Mouse (Mus musculus) forebrain, embryonic 10.5 days (tissue): ENCODE data around the gene Ppp1r13b. TPM values are rescaled to one million over a fixed set of nuclear protein-coding genes. Genes with fewer than 3 reads are reported as not detected.
"Not testable (repeated sequence)": the region's sequence is repeated elsewhere in the genome, so short reads cannot be mapped to it uniquely, and the experiment has no call there.

Source experiments
- DNase-seq: peaks from one replicate; pipeline ENCODE4 v3.0.0-alpha.2; 2017; ENCODE audit warnings: low spot score; ENCODE audit errors: extremely low spot score
- H3K27ac ChIP-seq: fragments of 300-500 bp; sonication (generic); 2 replicates; pipeline ENCODE4 v1.5.1; 2016; ENCODE audit warnings: mild to moderate bottlenecking
- H3K27me3 ChIP-seq: fragments of 300-500 bp; sonication (generic); 2 replicates; pipeline ENCODE4 v1.6.1; 2016; ENCODE audit warnings: mild to moderate bottlenecking; ENCODE audit not compliant: poor library complexity, severe bottlenecking
- H3K36me3 ChIP-seq: fragments of 300-500 bp; sonication (generic); replicated peaks from 2 replicates; pipeline ENCODE4 v1.6.1; 2016; ENCODE audit warnings: mild to moderate bottlenecking, moderate library complexity
- H3K4me1 ChIP-seq: fragments of 300-500 bp; sonication (generic); 2 replicates; pipeline ENCODE4 v1.6.1; 2016
- H3K4me3 ChIP-seq: fragments of 300-500 bp; sonication (generic); 2 replicates; pipeline ENCODE4 v1.5.1; 2016; ENCODE audit warnings: mild to moderate bottlenecking, moderate library complexity
- H3K9me3 ChIP-seq: fragments of 300-500 bp; sonication (generic); 2 replicates; pipeline ENCODE4 v1.6.1; 2016; ENCODE audit warnings: mild to moderate bottlenecking, moderate library complexity
- WGBS: fragments of 180-500 bp; shearing (Covaris S2); methylation state at CpG from one replicate; pipeline ENCODE4 v1.1.7; 2016; 5-methylcytosine and 5-hydroxymethylcytosine counted together
- polyA plus RNA-seq: library from polyadenylated mRNA; unstranded; fragments of >200 nt; fragmentation: Nextera tagmentation; extraction: Ambion mirVana; gene quantifications from 2 replicates; pipeline ENCODE4 v1.2.1, GENCODE M21; 2016

Ppp1r13b gene
- polyA plus RNA-seq, result 2.9 and 3.1 TPM in 2 replicates

DNA sequence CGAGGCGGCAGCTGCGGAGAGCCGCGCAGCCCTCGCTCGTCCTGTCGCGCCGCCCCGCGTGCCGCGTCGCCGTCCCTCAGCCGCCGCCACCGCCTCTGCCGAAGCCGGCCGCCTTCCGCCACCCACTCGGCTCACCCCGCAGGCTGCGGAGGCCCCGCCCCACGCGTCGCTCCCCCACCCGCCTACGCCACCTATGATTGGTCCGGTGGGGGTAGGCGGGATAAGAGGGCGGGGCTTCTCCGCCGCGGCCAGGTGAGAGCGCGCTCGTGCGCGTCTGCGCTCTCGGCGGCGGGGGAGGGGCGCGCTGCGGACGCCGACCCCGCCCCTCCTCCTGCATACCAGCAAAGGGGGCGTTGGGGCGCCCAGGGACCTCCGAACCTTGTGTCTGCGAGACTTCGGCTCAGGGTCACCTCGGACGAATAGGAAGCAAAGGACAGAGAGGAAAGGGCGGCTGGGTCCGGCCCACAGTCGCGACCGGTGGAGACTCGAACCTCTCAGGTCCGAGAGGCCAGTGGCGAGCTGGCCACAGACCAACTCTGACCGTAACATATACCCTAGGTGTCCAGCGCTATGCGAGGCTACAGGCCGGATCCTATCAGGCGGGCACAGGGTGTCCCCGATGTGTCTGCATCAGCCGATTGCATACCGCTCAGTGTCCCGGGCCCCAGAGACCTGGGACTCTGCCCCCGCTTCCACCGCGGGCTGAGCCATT lies at the start of gene Ppp1r13b:
Gene Ppp1r13b, minus strand, starts transcription at position 141 of the 712 bp plus-strand sequence.
- under 1% methylated on average over 79 of the region's 80 CpGs for WGBS
- Histone ChIP-seq H3K27me3 (peaks cover 76% of the 10 kb centered on the region), H3K4me1 (peaks cover 21% of the 10 kb centered on the region), H3K36me3 (no peaks in the 10 kb centered on the region), H3K9me3 (no peaks in the 10 kb centered on the region), H3K4me3 (peak within 1 kb of the TSS; percentile 88), H3K27ac (peak within 1 kb of the TSS; percentile 79)
- peak; percentile 85 for DNase-seq

DNA sequence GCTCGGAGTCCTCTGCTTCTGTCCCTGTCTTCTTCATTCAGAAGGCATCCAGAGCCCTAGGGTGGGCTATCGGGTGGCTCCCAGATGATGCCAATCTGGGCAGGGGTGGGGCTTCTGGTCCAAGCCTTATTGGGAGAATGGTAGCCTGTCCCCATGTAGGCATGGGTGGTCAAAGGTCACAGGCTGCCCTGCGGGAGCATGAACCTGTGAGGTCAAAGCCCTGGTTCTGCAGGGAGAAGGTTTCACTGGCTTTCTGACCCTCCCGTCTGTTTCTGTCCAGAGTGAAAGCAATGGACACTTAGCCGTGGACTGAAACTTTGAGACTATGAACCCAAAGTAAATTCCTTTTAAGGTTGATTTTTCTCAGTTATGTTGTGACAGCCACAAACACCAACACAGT lies 48.3 kb upstream of the Ppp1r13b start:
- Histone ChIP-seq H3K4me3 (no peak overlapping the region), H3K27me3 (no peaks in the 10 kb centered on the region), H3K9me3 (peaks cover 11% of the 10 kb centered on the region), H3K27ac (no peak overlapping the region), H3K36me3 (peaks cover 27% of the 10 kb centered on the region), H3K4me1 (peaks cover 10% of the 10 kb centered on the region; the same call in 1 of the 2 replicates)
- 78% methylated on average over 5 of the region's 5 CpGs for WGBS
- no peak for DNase-seq

DNA sequence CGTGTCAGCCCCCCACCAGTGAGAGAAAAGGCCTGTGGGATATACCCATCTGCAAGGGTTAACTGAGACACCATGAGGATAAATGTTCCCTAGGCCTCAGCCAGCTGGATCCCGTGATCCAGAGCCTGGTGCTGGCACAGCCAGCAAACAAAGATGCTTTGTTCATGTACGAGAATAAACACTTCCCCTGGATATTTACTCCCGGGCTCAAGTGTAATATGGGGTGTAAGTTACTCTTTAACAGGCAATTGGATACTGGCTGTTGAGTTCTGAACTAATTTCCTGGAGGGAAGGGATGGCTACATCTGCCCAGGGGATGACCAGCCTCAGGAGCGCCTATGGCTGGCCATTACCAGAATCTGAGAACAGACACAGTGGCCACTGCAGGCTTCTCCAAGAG lies 43.8 kb upstream of the Ppp1r13b start:
- H3K9me3 ChIP-seq, result no peaks in the 10 kb centered on the region
- H3K36me3 ChIP-seq, result no peaks in the 10 kb centered on the region
- H3K4me1 ChIP-seq, result peaks cover 8% of the 10 kb centered on the region; the same call in 1 of the 2 replicates
- no peak overlapping the region for H3K4me3 ChIP-seq
- H3K27me3 ChIP-seq, result no peaks in the 10 kb centered on the region
- DNase-seq, result no peak
- no peak overlapping the region for H3K27ac ChIP-seq
- WGBS, result 65% methylated on average over 5 of the region's 5 CpGs

DNA sequence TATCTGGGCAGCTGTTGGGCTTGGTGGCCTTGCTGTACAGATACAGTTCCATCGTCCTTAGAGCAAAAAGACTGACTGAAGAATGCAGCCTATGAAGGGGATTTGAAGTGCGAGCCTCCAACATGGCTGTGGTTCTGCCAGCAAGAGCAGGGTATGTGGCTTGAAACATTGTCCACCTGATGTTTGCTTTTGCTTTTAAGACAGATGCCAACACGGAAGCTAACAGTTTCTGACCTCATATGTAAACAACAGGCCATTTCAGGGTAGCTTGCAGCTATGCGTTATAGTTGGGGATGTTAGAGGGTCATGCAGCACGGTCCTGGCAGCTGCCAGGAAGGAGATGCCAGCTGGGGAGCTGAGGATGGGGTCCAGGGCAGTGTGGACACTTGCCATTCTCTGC lies 42.6 kb upstream of the Ppp1r13b start:
- H3K27me3 ChIP-seq, result no peaks in the 10 kb centered on the region
- no peak for DNase-seq
- peaks cover 16% of the 10 kb centered on the region for H3K4me1 ChIP-seq
- H3K27ac ChIP-seq, result no peak overlapping the region
- H3K36me3 ChIP-seq, result no peaks in the 10 kb centered on the region
- WGBS, result 88% methylated on average over 5 of the region's 5 CpGs
- H3K4me3 ChIP-seq, result no peak overlapping the region
- H3K9me3 ChIP-seq, result no peaks in the 10 kb centered on the region

DNA sequence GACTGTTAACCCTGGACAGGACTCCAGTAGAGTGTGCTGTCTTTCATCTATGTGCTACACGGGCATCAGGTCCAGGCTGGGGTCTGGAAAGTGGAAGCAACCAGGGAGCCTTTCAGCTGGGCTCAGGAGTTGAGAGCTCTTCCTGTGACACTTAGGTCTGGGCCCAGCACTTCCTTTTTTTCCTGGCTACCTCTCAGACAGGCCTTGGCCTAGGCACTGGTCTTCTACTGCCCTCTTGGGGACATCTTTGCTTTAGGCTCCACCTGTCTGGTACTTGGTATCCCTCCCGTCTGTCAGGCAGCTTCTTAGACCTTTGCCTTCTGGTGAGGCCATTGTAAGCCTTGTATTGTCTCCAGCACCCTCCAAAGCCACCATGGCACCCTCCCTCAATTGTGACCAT lies 38.8 kb upstream of the Ppp1r13b start:
- 0 out of 2 replicates have a peak overlapping the region, but pooled peaks have one; percentile 25 for H3K27ac ChIP-seq
- WGBS, result 58% methylated on average over 2 of the region's 2 CpGs
- no peak for DNase-seq

DNA sequence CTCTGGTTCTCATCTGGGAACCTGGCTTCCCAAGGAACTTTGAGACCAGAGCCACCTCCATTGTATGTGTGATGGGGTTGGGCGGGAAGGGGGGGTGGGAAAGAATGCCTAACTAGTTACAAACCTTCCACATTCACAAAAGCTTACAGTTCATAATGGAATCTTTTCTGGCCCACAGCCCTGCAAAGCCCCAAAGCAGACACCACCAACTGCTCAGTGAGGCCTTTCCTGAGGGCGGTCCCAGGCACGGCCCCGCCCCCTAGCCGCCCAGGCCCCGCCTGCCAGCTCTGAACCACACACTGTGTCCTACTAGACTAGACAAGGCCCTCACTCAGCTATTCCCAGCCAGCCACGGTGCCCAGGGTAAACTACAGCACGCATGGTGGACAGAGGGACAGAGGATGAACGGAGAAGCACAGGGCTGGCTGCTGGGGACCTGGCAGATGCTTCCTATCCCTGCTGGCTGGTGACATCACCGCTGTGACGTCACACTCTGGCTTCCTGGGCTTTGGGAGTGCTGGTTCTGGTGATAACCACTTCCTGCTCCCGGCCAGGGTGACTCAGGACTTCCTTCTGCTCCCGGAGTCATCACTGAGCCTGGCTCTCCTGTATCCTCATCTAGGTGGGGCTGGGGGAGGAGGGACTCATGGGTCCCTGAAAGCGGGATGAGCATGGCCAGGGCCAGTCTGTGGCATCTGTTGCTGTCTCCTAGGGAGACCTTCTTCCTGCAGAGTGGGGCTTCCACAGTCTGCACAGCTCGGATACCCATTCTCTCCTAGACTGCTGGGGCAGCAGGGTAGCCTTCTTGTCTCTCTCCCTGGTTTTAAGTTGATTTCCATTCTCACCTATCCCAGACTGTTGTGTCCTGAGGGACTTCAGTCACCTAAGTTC lies 38.1 kb upstream of the Ppp1r13b start:
- not testable (repeated sequence) for H3K27me3 ChIP-seq, H3K9me3 ChIP-seq, DNase-seq, H3K36me3 ChIP-seq, H3K4me3 ChIP-seq
- WGBS, result 66% methylated on average over 12 of the region's 15 CpGs
- H3K4me1 ChIP-seq, result peaks cover 33% of the 10 kb centered on the region
- H3K27ac ChIP-seq, result peak overlapping the region; percentile 73

More for the DNA sequence above, 38.8 kb upstream of the Ppp1r13b start:
- H3K27me3 ChIP-seq, result no peaks in the 10 kb centered on the region
- H3K36me3 ChIP-seq, result no peaks in the 10 kb centered on the region
- no peaks in the 10 kb centered on the region for H3K9me3 ChIP-seq
- no peak overlapping the region for H3K4me3 ChIP-seq
- peaks cover 37% of the 10 kb centered on the region for H3K4me1 ChIP-seq

DNA sequence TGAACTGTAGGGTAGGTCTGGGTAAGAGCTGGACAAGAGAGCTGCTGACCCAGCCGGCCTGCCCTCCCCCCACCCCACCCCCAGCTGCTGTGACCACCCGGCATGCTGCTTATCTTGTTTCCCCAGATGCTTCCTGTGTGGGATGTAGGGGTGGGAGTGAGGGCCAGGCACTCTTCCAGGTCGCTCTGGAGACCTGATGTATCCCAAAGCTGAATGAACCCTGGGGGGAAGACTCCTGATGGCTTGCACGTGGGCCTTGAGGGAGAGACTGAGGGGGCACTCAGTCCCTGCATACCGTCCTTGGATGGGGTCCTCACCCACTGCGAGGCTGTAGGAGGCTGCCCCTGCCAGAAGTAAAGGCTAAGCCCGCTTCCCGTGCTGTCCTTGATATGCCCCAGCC lies 37.2 kb upstream of the Ppp1r13b start:
- H3K36me3 ChIP-seq, result no peaks in the 10 kb centered on the region
- H3K27ac ChIP-seq, result peak overlapping the region; percentile 73
- no peak for DNase-seq
- no peaks in the 10 kb centered on the region for H3K27me3 ChIP-seq
- no peak overlapping the region for H3K4me3 ChIP-seq
- peaks cover 33% of the 10 kb centered on the region for H3K4me1 ChIP-seq
- 70% methylated on average over 8 of the region's 8 CpGs for WGBS
- no peaks in the 10 kb centered on the region for H3K9me3 ChIP-seq

DNA sequence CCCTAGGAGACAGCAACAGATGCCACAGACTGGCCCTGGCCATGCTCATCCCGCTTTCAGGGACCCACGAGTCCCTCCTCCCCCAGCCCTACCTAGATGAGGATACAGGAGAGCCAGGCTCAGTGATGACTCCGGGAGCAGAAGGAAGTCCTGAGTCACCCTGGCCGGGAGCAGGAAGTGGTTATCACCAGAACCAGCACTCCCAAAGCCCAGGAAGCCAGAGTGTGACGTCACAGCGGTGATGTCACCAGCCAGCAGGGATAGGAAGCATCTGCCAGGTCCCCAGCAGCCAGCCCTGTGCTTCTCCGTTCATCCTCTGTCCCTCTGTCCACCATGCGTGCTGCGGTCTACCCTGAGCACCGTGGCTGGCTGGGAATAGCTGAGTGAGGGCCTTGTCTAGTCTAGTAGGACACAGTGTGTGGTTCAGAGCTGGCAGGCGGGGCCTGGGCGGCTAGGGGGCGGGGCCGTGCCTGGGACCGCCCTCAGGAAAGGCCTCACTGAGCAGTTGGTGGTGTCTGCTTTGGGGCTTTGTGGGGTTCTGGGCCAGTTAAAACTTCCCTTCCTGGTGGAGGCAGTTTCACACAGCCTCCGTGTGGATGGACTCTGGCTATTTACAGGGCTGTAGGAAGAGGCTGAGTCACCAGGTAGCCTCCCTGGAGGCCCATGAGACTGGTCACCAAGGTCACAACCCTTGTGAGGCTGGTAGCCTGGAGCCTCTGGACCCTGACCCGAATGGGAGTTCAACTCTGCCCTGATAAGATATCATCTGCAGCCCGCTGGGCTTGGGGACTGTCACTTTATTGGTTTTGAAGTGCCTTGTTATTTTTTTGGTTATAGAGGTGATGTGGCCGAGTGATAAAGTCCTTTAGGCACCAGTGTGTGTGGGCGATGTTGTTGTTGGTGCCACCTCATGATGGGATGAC lies 36.4 kb upstream of the Ppp1r13b start:
- H3K36me3 ChIP-seq, H3K27me3 ChIP-seq, H3K9me3 ChIP-seq, DNase-seq: not testable (repeated sequence)
- Histone ChIP-seq H3K27ac (peak overlapping the region; percentile 75), H3K4me1 (peaks cover 33% of the 10 kb centered on the region), H3K4me3 (peak overlapping the region; percentile 22; the same call in 1 of the 2 replicates)
- 73% methylated on average over 17 of the region's 20 CpGs for WGBS

DNA sequence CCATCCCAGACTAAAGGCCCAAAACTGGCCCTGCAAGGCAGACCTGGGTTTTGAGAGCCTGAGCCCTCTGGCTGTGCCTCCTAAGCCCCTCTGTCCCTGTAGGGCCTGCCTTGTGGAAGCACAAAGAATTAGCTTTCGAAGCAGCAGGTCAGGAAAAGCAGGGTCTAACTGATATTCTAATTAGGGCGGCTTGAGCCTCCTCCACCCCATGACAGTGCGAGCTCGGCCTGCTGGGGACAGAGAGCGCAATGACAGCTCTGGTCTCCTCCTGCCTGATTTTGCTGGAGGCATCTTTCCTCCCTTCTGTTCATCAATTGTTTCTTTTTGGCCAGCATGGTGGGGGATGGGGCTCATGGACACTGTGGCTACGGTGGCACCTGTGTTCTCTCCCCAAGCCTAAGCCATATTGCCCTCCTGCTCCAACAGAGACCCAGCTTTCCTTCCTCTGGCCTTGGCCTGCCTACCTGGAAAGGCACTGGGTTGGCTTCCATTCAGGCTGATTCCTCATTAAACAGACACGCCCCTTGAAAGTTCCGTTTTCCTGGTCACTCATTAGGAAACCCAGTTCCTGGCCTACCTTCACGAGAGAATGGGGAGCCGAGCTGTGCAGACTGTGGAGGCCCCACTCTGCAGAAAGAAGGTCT lies 35.6 kb upstream of the Ppp1r13b start:
- Histone ChIP-seq H3K4me1 (peaks cover 38% of the 10 kb centered on the region), H3K27ac (peak overlapping the region; percentile 75), H3K4me3 (peak overlapping the region; percentile 22), H3K27me3 (no peaks in the 10 kb centered on the region), H3K9me3 (no peaks in the 10 kb centered on the region), H3K36me3 (no peaks in the 10 kb centered on the region)
- WGBS, result 62% methylated on average over 10 of the region's 10 CpGs
- DNase-seq, result no peak

DNA sequence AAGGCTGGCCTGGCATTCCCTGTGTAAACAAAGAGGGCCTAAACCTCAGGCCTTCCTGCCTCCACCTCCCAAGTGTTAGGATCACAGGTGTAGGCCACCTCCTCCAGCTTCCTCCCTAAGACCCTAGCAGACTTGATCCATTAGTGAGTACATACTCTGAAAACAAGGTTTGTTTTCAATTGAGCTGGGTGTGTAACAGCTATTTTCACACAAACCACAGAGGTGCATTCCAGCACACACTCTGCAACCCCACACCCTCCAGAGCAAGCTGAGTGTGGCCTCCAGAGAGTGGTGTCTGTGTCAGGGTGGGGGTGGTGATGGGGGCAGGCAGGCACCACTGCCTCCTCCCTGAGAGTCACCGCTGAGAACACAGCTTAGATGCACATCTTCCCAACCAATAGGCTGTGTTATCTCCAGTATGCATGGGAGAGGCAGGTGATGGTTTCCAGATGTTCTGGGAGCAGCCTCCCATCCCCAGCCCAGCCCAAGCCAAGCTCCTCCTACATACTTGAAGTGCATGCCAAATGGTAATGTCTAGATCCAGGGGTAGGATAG lies 30.8 kb upstream of the Ppp1r13b start:
- Histone ChIP-seq H3K4me1 (peaks cover 43% of the 10 kb centered on the region), H3K27ac (peak overlapping the region; percentile 62; the same call in 1 of the 2 replicates), H3K36me3 (no peaks in the 10 kb centered on the region), H3K9me3 (no peaks in the 10 kb centered on the region), H3K4me3 (no peak overlapping the region), H3K27me3 (no peaks in the 10 kb centered on the region; the same call in 1 of the 2 replicates)
- no peak for DNase-seq
- WGBS, result 69% methylated on average over 1 of the region's 1 CpGs

DNA sequence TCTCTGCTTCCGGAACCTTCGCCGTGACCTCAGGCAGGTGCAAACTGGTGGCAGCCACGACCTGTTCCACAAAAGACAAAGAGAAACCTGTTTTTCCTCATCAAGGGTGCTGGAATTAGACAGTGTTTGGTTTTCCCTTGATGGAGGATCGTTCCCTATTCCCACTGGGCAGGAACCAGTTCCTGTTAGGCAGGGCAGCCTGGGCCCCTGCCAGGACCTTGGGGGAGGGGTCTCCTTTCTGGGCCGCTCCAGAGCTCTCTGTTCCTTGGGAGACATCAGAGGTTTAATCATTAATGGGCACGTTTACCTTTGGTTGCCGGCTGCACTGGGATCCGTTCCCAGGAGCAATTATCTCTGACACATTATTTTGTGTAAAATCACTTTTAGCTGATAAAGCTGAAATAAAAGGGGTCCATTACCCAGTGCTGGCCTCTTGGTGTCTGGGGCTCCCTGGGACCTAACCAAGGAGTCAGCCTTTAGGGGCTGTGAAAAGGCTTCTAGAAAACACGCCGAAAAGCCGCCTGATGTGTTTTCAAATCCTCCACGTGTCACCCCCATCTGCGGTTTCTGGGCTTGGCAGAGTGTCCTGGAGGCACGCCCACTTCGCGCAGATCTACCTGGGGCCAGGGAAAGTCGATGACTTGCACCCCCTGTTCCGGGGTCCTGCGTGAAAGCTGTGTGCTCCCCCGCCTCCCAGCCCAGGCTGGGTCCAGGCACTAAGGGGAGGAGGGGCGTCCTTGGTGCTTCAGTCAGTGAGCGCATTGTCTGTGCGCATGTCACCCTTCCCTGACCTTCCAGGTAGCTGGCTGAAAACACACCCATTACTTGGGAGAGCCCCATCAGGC lies 29.0 kb upstream of the Ppp1r13b start:
- peak overlapping the region; percentile 62; the same call in 1 of the 2 replicates for H3K27ac ChIP-seq
- peaks cover 48% of the 10 kb centered on the region for H3K4me1 ChIP-seq
- H3K9me3 ChIP-seq, result no peaks in the 10 kb centered on the region
- H3K36me3 ChIP-seq, result no peaks in the 10 kb centered on the region
- 48% methylated on average over 24 of the region's 24 CpGs for WGBS
- no peaks in the 10 kb centered on the region; the same call in 1 of the 2 replicates for H3K27me3 ChIP-seq
- H3K4me3 ChIP-seq, result no peak overlapping the region
- no peak for DNase-seq
